Comparison of ENCODE assay signal across 24 mouse cellular contexts in genomic region chr14:48126931-48127330, GRCm38 (mm10). TPM values are rescaled to one million over a fixed set of nuclear protein-coding genes. Genes with fewer than 3 reads are reported as not detected.
DNase-seq lines count a peak whose midpoint lies in the region; ATAC-seq and TF ChIP-seq lines count a peak whose summit lies in the region.
"Had no signal": no experiment of that assay in that cellular context is flagged by ENCODE, and none has a peak within 500 bp of the region (broad histone marks: within the 10 kb centered on the region; RNA-seq: fewer than 3 reads in every experiment).

No protein-coding gene starts in this region.

- H3K27ac ChIP-seq in gastrocnemius, adult 2 months, result peak overlapping the region; percentile 50; the same call in 1 of the 2 replicates
- H3K27ac ChIP-seq in kidney, adult 2 months (ENCODE audit: insufficient read depth, low read depth, low read length), result peak overlapping the region; percentile 21; the same call in 1 of the 2 replicates
- H3K27ac ChIP-seq in midbrain, embryonic 11.5 days (ENCODE audit: low read depth, low read length), result no peak overlapping the region
- H3K27ac ChIP-seq in midbrain, embryonic 16.5 days (ENCODE audit: low read length), result no peak overlapping the region
- no peak overlapping the region for H3K27ac ChIP-seq in left cerebral cortex, adult 2 months
- H3K27ac ChIP-seq: forebrain, embryonic 10.5 days; forebrain, embryonic 13.5 days; heart, adult 2 months; heart, embryonic 10.5 days; hindbrain, postnatal 0 days had no signal

- no peaks in the 10 kb centered on the region for H3K9me3 ChIP-seq in midbrain, embryonic 11.5 days (ENCODE audit: control insufficient read depth, low read length)
- H3K9me3 ChIP-seq in midbrain, embryonic 16.5 days (replicated peaks; ENCODE audit: control insufficient read depth, low read length, poor library complexity, severe bottlenecking), result no peaks in the 10 kb centered on the region
- H3K9me3 ChIP-seq: forebrain, embryonic 10.5 days; forebrain, embryonic 13.5 days; G1E; heart, embryonic 10.5 days had no signal

- H3K4me1 ChIP-seq in kidney, adult 2 months (ENCODE audit: control insufficient read depth, insufficient read depth, low read length), result peaks cover 44% of the 10 kb centered on the region
- peaks cover 65% of the 10 kb centered on the region for H3K4me1 ChIP-seq in midbrain, embryonic 11.5 days (ENCODE audit: control insufficient read depth, insufficient read depth, low read length)
- H3K4me1 ChIP-seq in midbrain, embryonic 16.5 days (ENCODE audit: control insufficient read depth, insufficient read depth, low read length), result peaks cover 12% of the 10 kb centered on the region

- TF ChIP-seq POLR2A in kidney, adult 2 months (IDR thresholded peaks at IDR 0.05; ENCODE audit: low read depth, low read length), result no peak

- H3K4me3 ChIP-seq in gastrocnemius, adult 2 months, result no peak overlapping the region
- H3K4me3 ChIP-seq in kidney, adult 2 months (ENCODE audit: insufficient read depth, low read depth, low read length), result no peak overlapping the region
- no peak overlapping the region for H3K4me3 ChIP-seq in midbrain, embryonic 11.5 days (ENCODE audit: low read depth, low read length)
- H3K4me3 ChIP-seq in midbrain, embryonic 16.5 days (ENCODE audit: low read depth, low read length), result no peak overlapping the region
- H3K4me3 ChIP-seq in left cerebral cortex, adult 2 months, result no peak overlapping the region
- H3K4me3 ChIP-seq: forebrain, embryonic 10.5 days; forebrain, embryonic 13.5 days; heart, adult 2 months; heart, embryonic 10.5 days had no signal

- WGBS in kidney, adult 2 months, result 77% methylated on average over 4 of the region's 4 CpGs
- 65% methylated on average over 4 of the region's 4 CpGs for WGBS in midbrain, embryonic 11.5 days
- WGBS in midbrain, embryonic 16.5 days, result 73% methylated on average over 4 of the region's 4 CpGs

- no peak for DNase-seq in gastrocnemius, adult 2 months
- no peak for DNase-seq in gastrocnemius, postnatal 25 days
- no peak for DNase-seq in kidney, adult 2 months
- no peak for DNase-seq in kidney, adult 11 months
- peak; percentile 83 for DNase-seq in midbrain, embryonic 11.5 days (ENCODE audit: low spot score, missing footprints)
- DNase-seq in left cerebral cortex, adult 2 months (ENCODE audit: extremely low spot score in 1 of 2, low spot score in 2 of 2), result no peak
- DNase-seq: adrenal gland, postnatal 10 days; adrenal gland, postnatal 36 days; B cell, adult 2 months; cerebellum, postnatal 36 days; embryo, embryonic 11 days; gastrocnemius, postnatal 14 days; heart, adult 2 months had no signal

- no peaks in the 10 kb centered on the region for H3K27me3 ChIP-seq in kidney, adult 2 months (replicated peaks; ENCODE audit: control insufficient read depth, insufficient read depth, low read length)
- H3K27me3 ChIP-seq in midbrain, embryonic 11.5 days (ENCODE audit: control insufficient read depth, insufficient read depth, low read length), result peaks cover 2% of the 10 kb centered on the region; the same call in 1 of the 2 replicates
- peaks cover 3% of the 10 kb centered on the region; the same call in 1 of the 2 replicates for H3K27me3 ChIP-seq in midbrain, embryonic 16.5 days (ENCODE audit: control insufficient read depth, insufficient read depth, low read depth, low read length)
- H3K27me3 ChIP-seq: CH12.LX; forebrain, embryonic 13.5 days; Patski had no signal

- intact Hi-C loops in gastrocnemius, adult 2 months (cut with DNase I), result loop anchor here (10.0 kb wide), 1 partner anchor 238 kb away; no protein-coding TSS in a partner anchor
- intact Hi-C loops in left cerebral cortex, adult 2 months (cut with DNase I), result no loop called here

- H3K4me2 ChIP-seq in midbrain, embryonic 11.5 days, result no peak overlapping the region
- no peak overlapping the region for H3K4me2 ChIP-seq in midbrain, embryonic 16.5 days (ENCODE audit: low read length)
- H3K4me2 ChIP-seq: forebrain, embryonic 13.5 days; hindbrain, embryonic 14.5 days had no signal

- TF ChIP-seq CTCF in gastrocnemius, adult 2 months (IDR thresholded peaks at IDR 0.05), result no peak
- TF ChIP-seq CTCF in kidney, adult 2 months (conservative IDR thresholded peaks at IDR 0.05; ENCODE audit: insufficient read depth, insufficient read length, low read depth, low read length), result no peak
- TF ChIP-seq CTCF in left cerebral cortex, adult 2 months (IDR thresholded peaks at IDR 0.05), result no peak

- no peak overlapping the region for H3K9ac ChIP-seq in midbrain, embryonic 11.5 days (ENCODE audit: low read length)
- H3K9ac ChIP-seq in midbrain, embryonic 16.5 days (ENCODE audit: low read depth, low read length), result no peak overlapping the region
- H3K9ac ChIP-seq: forebrain, embryonic 13.5 days; hindbrain, embryonic 14.5 days had no signal

- H3K36me3 ChIP-seq in kidney, adult 2 months (ENCODE audit: control insufficient read depth, insufficient read depth, low read length), result no peaks in the 10 kb centered on the region
- H3K36me3 ChIP-seq in midbrain, embryonic 11.5 days (ENCODE audit: control insufficient read depth, insufficient read depth, low read length), result no peaks in the 10 kb centered on the region
- H3K36me3 ChIP-seq in midbrain, embryonic 16.5 days (ENCODE audit: control insufficient read depth, insufficient read depth, low read length), result no peaks in the 10 kb centered on the region
- H3K36me3 ChIP-seq: forebrain, embryonic 10.5 days; G1E; heart, embryonic 10.5 days had no signal

- ATAC-seq in midbrain, embryonic 11.5 days (ENCODE audit: low FRiP score), result no peak
- no peak for ATAC-seq in midbrain, embryonic 16.5 days
- ATAC-seq: forebrain, embryonic 13.5 days; forebrain, embryonic 16.5 days; hindbrain, postnatal 0 days; inflammation-experienced regulatory T-cells, adult 6 months; Patski had no signal

RNA-seq across cellular contexts. Expression of gene Peli2, which starts 6.3 kb away (rescaled TPM):
- total RNA-seq in gastrocnemius, adult 2 months (2021), result 10 to 100 TPM; 15.0 to 17.6 TPM
- total RNA-seq in gastrocnemius, postnatal 25 days (2021), result 10 to 100 TPM; 12.5 to 14.7 TPM
- 31.7 and 37.6 TPM in 2 replicates for polyA plus RNA-seq in kidney, adult 2 months (2012; rRNA removed)
- 15.7 and 16.2 TPM in 2 replicates for polyA plus RNA-seq in midbrain, embryonic 11.5 days (2014; fragmentation: Nextera tagmentation; extraction: Ambion mirVana)
- 4.6 and 5.0 TPM in 2 replicates for polyA plus RNA-seq in midbrain, embryonic 16.5 days (2015; fragmentation: Nextera tagmentation; extraction: Ambion mirVana)
- 10 to 100 TPM; 19.3 to 23.1 TPM for total RNA-seq in left cerebral cortex, adult 2 months (2021)
- total RNA-seq: CH12.LX had no signal
- polyA plus RNA-seq: G1E had no signal

Comparison
In these comparisons a context has a peak if more than half of its experiments do, and no peak if none do; other contexts are left out.
1. H3K27ac ChIP-seq: peak in gastrocnemius, adult 2 months (single experiment) and kidney, adult 2 months (single experiment); none in midbrain, embryonic 11.5 days (single experiment), midbrain, embryonic 16.5 days (single experiment) and left cerebral cortex, adult 2 months (single experiment).